Mouse (Mus musculus) hindbrain, embryonic 11.5 days (tissue): ENCODE measurements at regions not wholly inside any gene's neighbourhood (a gene's known extent, or its start where the extent isn't known, plus 50 kb on each side); places are given as distances from the start of the nearest gene placed in this dataset.

Experiments
- ATAC-seq: fragments of 200-750 bp; cut with Nextera tagmentation; 2 replicates; pipeline ENCODE4 v1.8.0; 2017; ENCODE audit warnings: mild to moderate bottlenecking, moderate TSS enrichment, moderate library complexity; ENCODE audit not compliant: low FRiP score
- DNase-seq: peaks from one replicate; pipeline ENCODE4 v3.0.0-alpha.2; 2015; ENCODE audit warnings: low spot score
- H3K27ac ChIP-seq: fragments of 300-500 bp; sonication (generic); 2 replicates; pipeline ENCODE4 v1.5.1; 2014; ENCODE audit warnings: mild to moderate bottlenecking, low read depth, low read length
- H3K27me3 ChIP-seq: fragments of 300-500 bp; sonication (generic); 2 replicates; pipeline ENCODE4 v1.6.1; 2014; ENCODE audit warnings: mild to moderate bottlenecking, low read length, moderate library complexity, mixed read lengths; ENCODE audit not compliant: control insufficient read depth, insufficient read depth
- H3K36me3 ChIP-seq: fragments of 300-500 bp; sonication (generic); 2 replicates; pipeline ENCODE4 v1.6.1; 2014; ENCODE audit warnings: mild to moderate bottlenecking, low read length, moderate library complexity, mixed read lengths; ENCODE audit not compliant: control insufficient read depth, insufficient read depth
- H3K4me1 ChIP-seq: fragments of 300-500 bp; sonication (generic); replicated peaks from 2 replicates; pipeline ENCODE4 v1.6.1; 2014; ENCODE audit warnings: low read length, mixed read lengths; ENCODE audit not compliant: control insufficient read depth, insufficient read depth
- H3K4me2 ChIP-seq: fragments of 300-500 bp; sonication (generic); replicated peaks from 2 replicates; pipeline ENCODE4 v1.6.1; 2014; ENCODE audit warnings: mild to moderate bottlenecking, low read depth, low read length
- H3K4me3 ChIP-seq: fragments of 300-500 bp; sonication (generic); 2 replicates; pipeline ENCODE4 v1.5.1; 2014; ENCODE audit warnings: low read depth, low read length
- H3K9ac ChIP-seq: fragments of 300-500 bp; sonication (generic); 2 replicates; pipeline ENCODE4 v1.6.1; 2014; ENCODE audit warnings: low read depth, low read length
- H3K9me3 ChIP-seq: fragments of 300-500 bp; sonication (generic); 2 replicates; pipeline ENCODE4 v1.6.1; 2016; ENCODE audit warnings: low read length; ENCODE audit not compliant: control insufficient read depth
- WGBS: fragments of 180-500 bp; shearing (Covaris S2); extraction: QIAGEN DNeasy Blood & Tissue Kit; methylation state at CpG from one replicate; pipeline ENCODE4 v1.1.7; 2014; 5-methylcytosine and 5-hydroxymethylcytosine counted together

GRCm38 (mm10) chr13:40617881-40618280 is 120.3 kb downstream of the Tfap2a start:
- WGBS, result 97% methylated on average over 20 of the region's 20 CpGs
- no peaks in the 10 kb centered on the region for H3K9me3 ChIP-seq
- ATAC-seq (no peak), DNase-seq (no peak)
- no peak overlapping the region for H3K4me3 ChIP-seq
- H3K27me3 ChIP-seq, result no peaks in the 10 kb centered on the region
- H3K9ac ChIP-seq, result no peak overlapping the region
- H3K4me1 ChIP-seq, result no peaks in the 10 kb centered on the region
- H3K27ac ChIP-seq, result no peak overlapping the region
- no peak overlapping the region for H3K4me2 ChIP-seq
- no peaks in the 10 kb centered on the region for H3K36me3 ChIP-seq

GRCm38 (mm10) chr13:40608526-40608925 is 129.7 kb downstream of the Tfap2a start:
- Histone ChIP-seq H3K4me1 (no peaks in the 10 kb centered on the region), H3K4me2 (no peak overlapping the region), H3K9ac (no peak overlapping the region), H3K27ac (no peak overlapping the region; the same call in 1 of the 2 replicates), H3K27me3 (no peaks in the 10 kb centered on the region), H3K4me3 (no peak overlapping the region), H3K9me3 (no peaks in the 10 kb centered on the region), H3K36me3 (no peaks in the 10 kb centered on the region)
- WGBS, result 59% methylated on average over 4 of the region's 4 CpGs
- ATAC-seq (no peak), DNase-seq (no peak)

GRCm38 (mm10) chr13:40606405-40607271 is 131.5 kb downstream of the Tfap2a start:
- H3K9ac ChIP-seq, result 0 out of 2 replicates have a peak overlapping the region, but pooled peaks have one; percentile 19
- ATAC-seq (peak; percentile 68), DNase-seq (no peak)
- H3K9me3 ChIP-seq, result no peaks in the 10 kb centered on the region
- H3K27me3 ChIP-seq, result no peaks in the 10 kb centered on the region
- H3K4me2 ChIP-seq, result peak overlapping the region; percentile 25
- no peaks in the 10 kb centered on the region for H3K4me1 ChIP-seq
- H3K36me3 ChIP-seq, result no peaks in the 10 kb centered on the region
- WGBS, result 36% methylated on average over 25 of the region's 25 CpGs
- H3K27ac ChIP-seq, result no peak overlapping the region
- H3K4me3 ChIP-seq, result peak overlapping the region; percentile 10; the same call in 1 of the 2 replicates

- peak; percentile 69 for ATAC-seq
Observed at GRCm38 (mm10) chr13:40605686-40606404, 132.3 kb downstream of the Tfap2a start.

GRCm38 (mm10) chr13:40574981-40575745 is 163.0 kb downstream of the Tfap2a start:
- 84% methylated on average over 12 of the region's 12 CpGs for WGBS
- Histone ChIP-seq H3K27me3 (no peaks in the 10 kb centered on the region), H3K4me1 (no peaks in the 10 kb centered on the region), H3K27ac (no peak overlapping the region), H3K4me2 (no peak overlapping the region), H3K4me3 (no peak overlapping the region), H3K9me3 (no peaks in the 10 kb centered on the region), H3K9ac (no peak overlapping the region), H3K36me3 (no peaks in the 10 kb centered on the region)
- no peak for DNase-seq
- no peak for ATAC-seq

More at GRCm38 (mm10) chr13:40605686-40606404, 132.3 kb downstream of the Tfap2a start:
- Histone ChIP-seq H3K9me3 (no peaks in the 10 kb centered on the region), H3K9ac (0 out of 2 replicates have a peak overlapping the region, but pooled peaks have one; percentile 19), H3K4me1 (no peaks in the 10 kb centered on the region), H3K4me3 (peak overlapping the region; percentile 10; the same call in 1 of the 2 replicates), H3K36me3 (no peaks in the 10 kb centered on the region), H3K27me3 (no peaks in the 10 kb centered on the region), H3K4me2 (peak overlapping the region; percentile 25; the same call in 1 of the 2 replicates), H3K27ac (no peak overlapping the region)
- WGBS, result 56% methylated on average over 16 of the region's 16 CpGs
- DNase-seq, result peak; percentile 53

- 63% methylated on average over 5 of the region's 5 CpGs for WGBS
Observed at GRCm38 (mm10) chr13:40569461-40569860, 168.7 kb downstream of the Tfap2a start.

GRCm38 (mm10) chr13:40567821-40568220 is 170.4 kb downstream of the Tfap2a start:
- WGBS, result 88% methylated on average over 3 of the region's 3 CpGs
- no peaks in the 10 kb centered on the region for H3K36me3 ChIP-seq
- DNase-seq, result no peak

More at GRCm38 (mm10) chr13:40569461-40569860, 168.7 kb downstream of the Tfap2a start:
- Histone ChIP-seq H3K27ac (no peak overlapping the region), H3K9me3 (no peaks in the 10 kb centered on the region), H3K4me2 (no peak overlapping the region), H3K9ac (no peak overlapping the region), H3K27me3 (no peaks in the 10 kb centered on the region), H3K4me1 (no peaks in the 10 kb centered on the region), H3K36me3 (no peaks in the 10 kb centered on the region), H3K4me3 (no peak overlapping the region)
- DNase-seq (no peak), ATAC-seq (no peak)

GRCm38 (mm10) chr13:40564351-40564750 is 173.8 kb downstream of the Tfap2a start:
- H3K27me3 ChIP-seq, result no peaks in the 10 kb centered on the region
- ATAC-seq (no peak), DNase-seq (no peak)
- no peaks in the 10 kb centered on the region for H3K4me1 ChIP-seq
- no peaks in the 10 kb centered on the region for H3K36me3 ChIP-seq
- H3K27ac ChIP-seq, result no peak overlapping the region
- no peak overlapping the region for H3K9ac ChIP-seq
- no peak overlapping the region for H3K4me3 ChIP-seq
- no peak overlapping the region for H3K4me2 ChIP-seq
- H3K9me3 ChIP-seq, result no peaks in the 10 kb centered on the region

More at GRCm38 (mm10) chr13:40567821-40568220, 170.4 kb downstream of the Tfap2a start:
- H3K9ac ChIP-seq, result no peak overlapping the region
- no peak overlapping the region for H3K4me2 ChIP-seq
- no peak for ATAC-seq
- H3K4me3 ChIP-seq, result no peak overlapping the region
- H3K27ac ChIP-seq, result no peak overlapping the region
- no peaks in the 10 kb centered on the region for H3K4me1 ChIP-seq
- H3K9me3 ChIP-seq, result no peaks in the 10 kb centered on the region
- no peaks in the 10 kb centered on the region for H3K27me3 ChIP-seq
